ENCODE assay signal across 15 mouse cellular contexts in the genomic region with DNA sequence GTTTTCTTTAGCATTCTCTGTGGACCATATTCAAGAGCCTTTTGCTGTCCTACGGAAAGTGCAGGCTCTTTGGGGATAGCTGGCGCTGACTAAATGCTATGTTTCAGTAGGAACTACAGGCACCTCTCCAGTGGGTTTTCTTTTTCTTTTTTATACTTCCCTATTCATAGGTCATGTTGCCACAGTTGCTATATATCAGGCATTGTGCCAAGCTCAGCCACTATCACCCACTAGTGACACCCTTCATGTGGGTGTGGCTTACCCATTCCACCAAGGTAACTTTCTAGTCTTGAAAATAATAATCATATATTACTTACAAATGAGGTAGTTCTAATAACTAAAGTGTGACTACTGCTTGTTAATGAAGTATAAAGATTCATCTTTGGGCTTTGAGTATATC. TPM values are rescaled to one million over a fixed set of nuclear protein-coding genes. Genes with fewer than 3 reads are reported as not detected.
DNase-seq lines count a peak whose midpoint lies in the region; ATAC-seq and TF ChIP-seq lines count a peak whose summit lies in the region.
"Had no signal": no experiment of that assay in that cellular context is flagged by ENCODE, and none has a peak within 500 bp of the region (broad histone marks: within the 10 kb centered on the region; RNA-seq: fewer than 3 reads in every experiment).

No protein-coding gene starts in this region.

- DNase-seq in heart, adult 8-10 months (ENCODE audit: low spot score) = no peak
- peak; percentile 38 for DNase-seq in liver, postnatal 0 days
- no peak for DNase-seq in adrenal gland, postnatal 14 days
- DNase-seq in lung, postnatal 4 days = no peak
- DNase-seq in cerebellum, adult 11-12 months = no peak
- DNase-seq: adrenal gland, postnatal 36 days; B cell, adult 2 months; cerebellum, adult 18-20 months; heart, postnatal 10 days; kidney, adult 18-20 months; thymus, postnatal 14 days had no signal

- TF ChIP-seq EP300 in liver, postnatal 0 days (IDR thresholded peaks at IDR 0.05; ENCODE audit: low read depth) = no peak

- ATAC-seq in heart, embryonic 15.5 days (replicated peaks; ENCODE audit: insufficient number of reproducible peaks, insufficient read depth, low FRiP score, low read depth) = no peak
- peak; percentile 43 for ATAC-seq in intestine, embryonic 15.5 days
- ATAC-seq in liver, postnatal 0 days = peak; percentile 45
- ATAC-seq: forebrain, embryonic 16.5 days had no signal

- WGBS in heart, embryonic 15.5 days = 83% methylated on average over 2 of the region's 2 CpGs
- 54% methylated on average over 2 of the region's 2 CpGs for WGBS in bone marrow, adult 2 months
- WGBS in intestine, embryonic 15.5 days = 92% methylated on average over 2 of the region's 2 CpGs
- 64% methylated on average over 2 of the region's 2 CpGs for WGBS in liver, postnatal 0 days (ENCODE audit: insufficient replicate concordance)

- peak overlapping the region; percentile 38; the same call in 1 of the 2 replicates for H3K27ac ChIP-seq in heart, embryonic 15.5 days
- peak overlapping the region; percentile 90; the same call in 1 of the 2 replicates for H3K27ac ChIP-seq in bone marrow, adult 2 months (ENCODE audit: control insufficient read depth, insufficient read depth, low read depth, low read length, poor library complexity)
- peak overlapping the region; percentile 60 for H3K27ac ChIP-seq in intestine, embryonic 15.5 days
- H3K27ac ChIP-seq in liver, postnatal 0 days (ENCODE audit: low read depth) = peak overlapping the region; percentile 88

- TF ChIP-seq POLR2A in bone marrow, adult 2 months (IDR thresholded peaks at IDR 0.05; ENCODE audit: borderline replicate concordance, control insufficient read depth, low read depth, low read length) = no peak

- H3K9ac ChIP-seq in heart, embryonic 15.5 days = no peak overlapping the region
- H3K9ac ChIP-seq in intestine, embryonic 15.5 days = no peak overlapping the region
- H3K9ac ChIP-seq in liver, postnatal 0 days (replicated peaks) = peak overlapping the region; percentile 53

- no peaks in the 10 kb centered on the region for H3K36me3 ChIP-seq in heart, embryonic 15.5 days
- no peaks in the 10 kb centered on the region for H3K36me3 ChIP-seq in intestine, embryonic 15.5 days
- no peaks in the 10 kb centered on the region for H3K36me3 ChIP-seq in liver, postnatal 0 days (replicated peaks; ENCODE audit: insufficient read depth, low read length)

- H3K27me3 ChIP-seq in heart, embryonic 15.5 days = no peaks in the 10 kb centered on the region
- no peaks in the 10 kb centered on the region for H3K27me3 ChIP-seq in intestine, embryonic 15.5 days (replicated peaks)
- H3K27me3 ChIP-seq in liver, postnatal 0 days (ENCODE audit: insufficient read depth, low read length) = no peaks in the 10 kb centered on the region

- no peak overlapping the region for H3K4me3 ChIP-seq in heart, embryonic 15.5 days
- no peak overlapping the region for H3K4me3 ChIP-seq in bone marrow, adult 2 months (replicated peaks; ENCODE audit: control insufficient read depth, low read depth, low read length)
- H3K4me3 ChIP-seq in intestine, embryonic 15.5 days (replicated peaks) = no peak overlapping the region
- H3K4me3 ChIP-seq in liver, postnatal 0 days (ENCODE audit: low read depth, low read length) = no peak overlapping the region

- TF ChIP-seq CTCF in bone marrow, adult 2 months (IDR thresholded peaks at IDR 0.05; ENCODE audit: control insufficient read depth, insufficient read depth, low read length) = no peak
- TF ChIP-seq CTCF in liver, postnatal 0 days (IDR thresholded peaks at IDR 0.05; ENCODE audit: low read depth) = no peak

- H3K4me2 ChIP-seq in heart, embryonic 15.5 days = no peak overlapping the region
- H3K4me2 ChIP-seq in intestine, embryonic 15.5 days (replicated peaks) = no peak overlapping the region
- peak overlapping the region; percentile 61 for H3K4me2 ChIP-seq in liver, postnatal 0 days (ENCODE audit: low read depth, low read length)

- H3K4me1 ChIP-seq in heart, embryonic 15.5 days (replicated peaks) = peaks cover 32% of the 10 kb centered on the region
- peaks cover 9% of the 10 kb centered on the region for H3K4me1 ChIP-seq in bone marrow, adult 2 months (ENCODE audit: control insufficient read depth, insufficient read depth, low read length)
- peaks cover 14% of the 10 kb centered on the region for H3K4me1 ChIP-seq in intestine, embryonic 15.5 days (replicated peaks)
- peaks cover 51% of the 10 kb centered on the region for H3K4me1 ChIP-seq in liver, postnatal 0 days (ENCODE audit: insufficient read depth)

- H3K9me3 ChIP-seq in heart, embryonic 15.5 days (replicated peaks) = no peaks in the 10 kb centered on the region
- no peaks in the 10 kb centered on the region for H3K9me3 ChIP-seq in intestine, embryonic 15.5 days
- no peaks in the 10 kb centered on the region for H3K9me3 ChIP-seq in liver, postnatal 0 days (ENCODE audit: low read length)

RNA-seq across cellular contexts. Expression of a gene that starts 59.5 kb away (rescaled TPM):
- 26.0 and 29.0 TPM in 2 replicates for polyA plus RNA-seq in heart, embryonic 15.5 days (2015; fragmentation: Nextera tagmentation; extraction: Ambion mirVana)
- 10 to 100 TPM in 2 of 4 experiments, 1 to 10 TPM in 2; 9.6 to 13.6 (median 9.9) TPM for total RNA-seq in heart, adult 8-10 months (2022)
- polyA plus RNA-seq in bone marrow, adult 2 months (2011; ENCODE audit: insufficient read depth, insufficient read length, low replicate concordance, missing spikeins) = 11.4 and 16.8 TPM in 2 replicates
- 22.2 and 26.1 TPM in 2 replicates for polyA plus RNA-seq in intestine, embryonic 15.5 days (2015; fragmentation: Nextera tagmentation; extraction: Ambion mirVana)
- polyA plus RNA-seq in liver, postnatal 0 days (2015; fragmentation: Nextera tagmentation; extraction: Ambion mirVana) = 1.9 and 2.0 TPM in 2 replicates
- total RNA-seq in adrenal gland, postnatal 14 days (2021) = 17.1 and 17.9 TPM in 2 replicates

Comparison
In these comparisons a context has a peak if more than half of its experiments do, and no peak if none do; other contexts are left out.
1. H3K27ac ChIP-seq: peak in every context shown above with its lines; median percentile 90 in bone marrow, adult 2 months; 88 in liver, postnatal 0 days; 60 in intestine, embryonic 15.5 days; 38 in heart, embryonic 15.5 days.